Mouse (Mus musculus) embryonic stem cell, embryonic (primary cell): Measurements from ENCODE around the gene Ip6k1.

Source experiments
- CTCF ChIA-PET, 4 experiments: fragments of 300-600 bp in 2 of 4; fragments of 350-600 bp in 2 of 4; sonication (Branson Sonifier 250); formaldehyde crosslinking; loops; one replicate each; lab custom pipeline; 2022; ENCODE audit warnings: inconsistent platforms in 2 of 4; lab: Charles Lee
- POLR2A ChIA-PET, 4 experiments: fragments of 300-600 bp in 2 of 4; fragments of 350-600 bp in 2 of 4; sonication (Branson Sonifier 250); formaldehyde crosslinking; loops; one replicate each; lab custom pipeline; 2022; ENCODE audit warnings: antibody characterized with exemption in 4 of 4, inconsistent platforms in 1 of 4; lab: Charles Lee

Gene Ip6k1

DNA sequence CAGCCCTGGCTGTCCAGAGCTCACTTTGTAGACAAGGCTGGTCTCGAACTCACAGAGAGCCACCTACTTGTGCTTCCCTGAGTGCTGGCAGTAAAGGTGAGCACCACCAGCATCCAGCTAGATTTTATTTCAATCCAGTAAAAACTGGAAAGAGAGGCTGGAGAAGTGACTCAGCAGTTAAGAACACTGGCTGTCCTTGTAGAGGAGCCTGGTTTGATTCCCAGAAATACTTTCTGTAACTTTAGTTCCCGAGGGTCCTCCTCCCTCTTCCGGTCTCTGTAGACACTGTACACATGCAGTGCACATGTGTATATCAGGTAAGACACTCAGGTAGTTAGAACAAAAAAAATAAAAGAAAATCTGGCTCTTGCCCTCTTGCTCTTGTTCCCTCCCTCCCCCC, 14.4 kb upstream of the Ip6k1 start:
- POLR2A ChIA-PET: interaction anchor here in 3 of 4 experiments (0.7 to 2.2 kb wide), 13 partner anchors 11 to 79 kb away, joined by 3 to 10 read pairs (median 4); partner anchors contain the start of genes Ip6k1 (in 2 of the 3) and Amigo3 (in 1 of the 3)
- CTCF ChIA-PET: interaction anchor here in 3 of 4 experiments (0.5 to 1.6 kb wide), 10 partner anchors 16 to 313 kb away, joined by 3 to 5 read pairs (median 4); partner anchors contain the start of gene Mst1r (in 1 of the 3)

DNA sequence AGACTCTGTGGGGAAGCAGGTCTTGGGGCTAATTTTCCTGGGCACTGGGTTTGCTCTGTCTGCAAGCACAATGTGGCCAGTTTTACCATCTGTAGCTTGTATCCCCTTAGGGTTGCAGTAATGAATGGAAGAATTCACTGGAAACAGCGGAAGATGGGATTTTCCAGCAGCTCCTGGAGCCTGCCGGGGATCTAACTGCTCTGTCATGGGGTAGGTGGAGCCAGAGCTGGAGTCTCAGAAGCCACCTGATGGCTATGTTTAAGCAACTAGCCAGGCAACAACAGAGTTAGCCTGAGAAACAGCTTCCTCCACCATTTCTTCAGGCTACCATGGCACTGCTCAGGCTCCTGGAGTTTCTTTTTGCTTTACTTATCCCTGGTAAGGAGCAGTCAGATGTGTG, 10.1 kb upstream of the Ip6k1 start, which contains the start of gene Cdhr4:
TSS of gene Cdhr4 (plus strand) at position 301 of the 400 bp plus-strand sequence.
- ChIA-PET POLR2A (interaction anchor here in 3 of 4 experiments (0.7 to 2.4 kb wide), 23 partner anchors 8 to 450 kb away, joined by 3 to 32 read pairs (median 5); partner anchors contain the start of genes Ip6k1 (in 3 of the 3), Gm20661 (in 2 of the 3), Gpx1 (in 2 of the 3) and Cyb561d2 (in 1 of the 3)), CTCF (interaction anchor here in 3 of 4 experiments (0.6 to 1.6 kb wide), 9 partner anchors 10 to 102 kb away, joined by 3 to 6 read pairs (median 5); partner anchors contain the start of genes Amigo3 (in 1 of the 3), Apeh (in 1 of the 3) and Ip6k1 (in 1 of the 3))

GRCm38 (mm10) chr9:107993013-107993412, 9.3 kb upstream of the Ip6k1 start:
- ChIA-PET CTCF (interaction anchor here in 2 of 4 experiments (0.6 to 1.6 kb wide), 8 partner anchors 9 to 457 kb away, joined by 3 to 6 read pairs (median 5); partner anchors contain the start of genes Amigo3 (in 1 of the 2), Apeh (in 1 of the 2) and Ip6k1 (in 1 of the 2)), POLR2A (interaction anchor here in 3 of 4 experiments (0.9 to 2.4 kb wide), 17 partner anchors 7 to 381 kb away, joined by 3 to 32 read pairs (median 5); partner anchors contain the start of genes Ip6k1 (in 3 of the 3), Gm20661 (in 1 of the 3), Mst1r (in 1 of the 3) and Uba7 (in 1 of the 3))

DNA sequence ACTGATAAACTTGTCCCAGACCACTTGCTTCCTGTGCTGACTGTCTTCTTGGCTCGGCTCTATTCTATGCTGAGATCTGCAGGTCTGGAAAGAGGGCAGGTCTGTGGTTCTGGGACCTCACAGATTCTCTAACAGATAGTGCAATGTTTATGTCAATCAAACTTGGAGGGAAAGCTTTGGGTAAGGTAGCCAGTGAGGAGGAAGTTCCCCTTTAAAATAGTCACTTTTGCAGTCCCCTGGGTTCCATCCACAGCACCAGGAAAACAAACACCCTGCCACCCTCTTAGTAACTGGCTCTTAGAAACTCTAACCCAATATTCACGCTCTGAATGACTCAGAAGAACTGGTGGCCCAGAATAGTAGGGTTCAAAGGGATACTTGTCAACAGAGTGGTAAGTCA, 7.8 kb upstream of the Ip6k1 start:
- ChIA-PET CTCF (interaction anchor here in 2 of 4 experiments (0.6 to 1.5 kb wide), 4 partner anchors 9 to 93 kb away, joined by 3 to 7 read pairs (median 4); partner anchors contain the start of gene Inka1 (in 1 of the 2)), POLR2A (interaction anchor here in 3 of 4 experiments (0.5 to 1.9 kb wide), 7 partner anchors 9 to 412 kb away, joined by 3 to 7 read pairs (median 4); partner anchors contain the start of genes Inka1 (in 2 of the 3) and Gmppb (in 1 of the 3))

DNA sequence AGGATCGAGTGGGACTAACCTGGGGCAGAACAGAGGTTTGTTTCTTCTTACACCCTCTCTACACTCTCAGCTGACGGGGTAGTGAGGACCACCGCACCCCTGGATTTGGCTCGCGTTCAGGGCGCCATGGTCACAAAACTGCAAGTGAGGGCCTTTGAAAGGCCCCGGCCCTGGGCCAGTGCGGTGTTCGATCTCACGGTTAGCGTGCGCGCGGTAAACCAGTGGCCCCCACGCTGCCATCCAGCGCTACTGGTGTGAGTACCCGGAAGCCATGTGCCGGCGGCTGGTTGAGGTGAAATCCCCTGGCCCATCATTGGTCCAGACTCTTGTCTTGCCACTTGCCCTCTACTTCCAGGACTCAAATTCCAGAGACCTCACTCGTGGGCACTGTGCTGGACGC, 6.8 kb upstream of the Ip6k1 start:
- ChIA-PET POLR2A (interaction anchor here in 2 of 4 experiments (0.8 to 1.9 kb wide), 7 partner anchors 8 to 58 kb away, joined by 3 to 7 read pairs (median 4); partner anchors contain the start of genes Inka1 (in 2 of the 2), Amigo3 (in 1 of the 2) and Gmppb (in 1 of the 2)), CTCF (interaction anchor here in 2 of 4 experiments (0.7 to 1.5 kb wide), 4 partner anchors 10 to 392 kb away, joined by 3 to 7 read pairs (median 4); partner anchors contain the start of gene Inka1 (in 1 of the 2))

- CTCF ChIA-PET: interaction anchor here in 1 of 4 experiments (0.6 to 0.7 kb wide), 2 partner anchors 17 to 392 kb away, joined by 3 read pairs; no protein-coding TSS in a partner anchor
- POLR2A ChIA-PET: interaction anchor here in 3 of 4 experiments (0.6 to 1.9 kb wide), 5 partner anchors 10 to 100 kb away, joined by 4 to 7 read pairs (median 5); partner anchors contain the start of genes Inka1 (in 2 of the 3), Amigo3 (in 1 of the 3) and Gmppb (in 1 of the 3)
Observed at GRCm38 (mm10) chr9:107996049-107996448, 6.3 kb upstream of the Ip6k1 start, which contains the start of gene Gm20662. Gene Gm20662 (plus strand): TSS chr9:107996349.

DNA sequence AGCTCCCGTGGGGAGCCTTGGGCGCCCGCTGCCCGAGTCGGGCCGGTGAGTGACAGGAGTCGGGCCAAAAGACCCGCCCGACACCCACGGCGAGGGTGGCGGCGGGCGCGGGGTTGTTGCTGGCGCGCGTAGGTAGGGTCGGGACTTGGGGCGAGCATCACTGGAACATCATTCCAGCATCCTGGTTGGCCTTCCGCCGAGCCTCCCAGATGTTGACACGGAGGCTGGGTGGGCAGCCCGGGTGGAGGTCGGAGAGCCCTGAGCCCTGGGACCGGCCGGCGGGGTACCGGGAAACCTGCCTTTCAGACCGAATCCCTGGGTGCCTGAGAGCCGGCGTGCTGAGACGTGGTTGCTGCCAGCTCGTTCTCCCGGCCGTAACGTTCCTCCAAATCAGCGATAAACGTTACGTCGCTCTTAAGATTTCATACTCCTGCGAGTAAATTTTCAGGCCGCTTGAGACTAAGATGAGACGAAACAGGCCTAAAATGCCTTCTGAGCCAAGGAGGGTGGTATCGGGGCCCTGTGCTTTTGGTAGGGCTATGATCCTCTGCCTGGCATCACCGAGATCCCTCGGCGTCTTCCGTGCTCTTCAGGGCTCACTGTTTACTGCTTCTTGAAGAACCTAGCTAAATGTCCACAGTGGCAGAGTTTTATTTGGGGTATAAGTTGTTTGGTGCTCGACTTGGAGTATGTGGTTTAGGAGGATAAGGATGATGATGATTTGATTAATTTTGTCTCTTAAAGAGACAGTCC, 653 bp downstream of the Ip6k1 start:
- ChIA-PET POLR2A (interaction anchor here (0.6 to 4.0 kb wide), 92 partner anchors 8 to 1621 kb away, joined by 3 to 32 read pairs (median 5); partner anchors contain the start of genes Amigo3 (in 3 of the 4), Cdhr4 (in 3 of the 4), Gmppb (in 3 of the 4) and Inka1 (in 3 of the 4)), CTCF (interaction anchor here in 3 of 4 experiments (0.6 to 2.6 kb wide), 22 partner anchors 11 to 309 kb away, joined by 3 to 10 read pairs (median 5); partner anchors contain the start of genes Inka1 (in 2 of the 3), Amigo3 (in 1 of the 3) and Cdhr4 (in 1 of the 3))

GRCm38 (mm10) chr9:108003531-108003890, 1.2 kb downstream of the Ip6k1 start:
- ChIA-PET CTCF (interaction anchor here in 2 of 4 experiments (0.6 to 2.6 kb wide), 6 partner anchors 14 to 102 kb away, joined by 3 to 7 read pairs (median 4); partner anchors contain the start of gene Amigo3 (in 1 of the 2)), POLR2A (interaction anchor here (0.6 to 3.6 kb wide), 38 partner anchors 8 to 397 kb away, joined by 3 to 27 read pairs (median 5); partner anchors contain the start of genes Cdhr4 (in 2 of the 4), Gmppb (in 2 of the 4), Inka1 (in 2 of the 4) and Rbm6 (in 2 of the 4))

- ChIA-PET POLR2A (interaction anchor here in 2 of 4 experiments (1.0 to 1.6 kb wide), 2 partner anchors 41 to 45 kb away, joined by 3 read pairs; partner anchors contain the start of genes Amigo3 (in 1 of the 2) and Gmppb (in 1 of the 2)), CTCF (interaction anchor here in 1 of 4 experiments (1.0 kb wide), 2 partner anchors 45 to 439 kb away, joined by 3 read pairs; partner anchors contain the start of gene Amigo3)
Observed at GRCm38 (mm10) chr9:108008041-108008440, 5.7 kb downstream of the Ip6k1 start.

DNA sequence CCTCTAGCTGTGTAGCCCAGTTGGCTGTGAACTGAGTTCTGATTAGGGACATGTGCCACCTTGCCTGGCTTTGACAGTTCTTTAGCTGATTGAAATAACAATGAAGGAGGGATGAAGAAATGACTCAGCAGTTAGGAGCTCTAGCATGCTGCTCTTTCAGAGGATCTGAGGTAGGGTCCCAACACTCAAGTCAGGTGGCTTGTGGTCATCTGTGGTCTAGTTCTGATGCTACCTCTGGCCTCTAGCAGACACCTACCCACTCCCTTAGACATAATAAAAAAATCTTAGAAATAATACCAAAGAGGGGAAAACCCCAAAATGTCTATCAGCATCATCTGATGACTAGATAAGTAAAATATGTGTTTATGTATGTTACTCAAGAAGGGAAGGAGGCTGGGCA, 8.1 kb downstream of the Ip6k1 start:
- CTCF ChIA-PET: interaction anchor here in 1 of 4 experiments (0.6 to 1.4 kb wide), 2 partner anchors 43 to 109 kb away, joined by 3 to 5 read pairs; partner anchors contain the start of gene Amigo3
- POLR2A ChIA-PET: interaction anchor here in 3 of 4 experiments (0.6 to 1.9 kb wide), 17 partner anchors 9 to 311 kb away, joined by 3 to 24 read pairs (median 4); partner anchors contain the start of genes Amigo3 (in 2 of the 3), Cdhr4 (in 2 of the 3), Ip6k1 (in 2 of the 3) and Gmppb (in 1 of the 3)

GRCm38 (mm10) chr9:108013577-108013976, 11.3 kb downstream of the Ip6k1 start:
- CTCF ChIA-PET: interaction anchor here in 3 of 4 experiments (0.6 to 1.8 kb wide), 8 partner anchors 11 to 169 kb away, joined by 3 to 6 read pairs (median 3); partner anchors contain the start of genes Gm20662 (in 1 of the 3), Ip6k1 (in 1 of the 3) and Mst1r (in 1 of the 3)
- POLR2A ChIA-PET: interaction anchor here in 3 of 4 experiments (0.5 to 1.7 kb wide), 6 partner anchors 11 to 201 kb away, joined by 3 to 16 read pairs (median 3); partner anchors contain the start of genes Ip6k1 (in 2 of the 3) and Inka1 (in 1 of the 3)

- CTCF ChIA-PET: interaction anchor here in 3 of 4 experiments (0.6 to 1.5 kb wide), 4 partner anchors 14 to 291 kb away, joined by 3 to 4 read pairs (median 3); no protein-coding TSS in a partner anchor
- POLR2A ChIA-PET: interaction anchor here in 3 of 4 experiments (0.7 to 2.3 kb wide), 9 partner anchors 12 to 2000 kb away, joined by 3 to 11 read pairs (median 3); partner anchors contain the start of genes Amigo3 (in 1 of the 3) and Ip6k1 (in 1 of the 3)
Observed at GRCm38 (mm10) chr9:108017127-108017526, 14.8 kb downstream of the Ip6k1 start.

GRCm38 (mm10) chr9:108020741-108021140, 18.4 kb downstream of the Ip6k1 start:
- ChIA-PET CTCF (interaction anchor here in 2 of 4 experiments (0.5 to 2.0 kb wide), 3 partner anchors 32 to 74 kb away, joined by 4 to 6 read pairs (median 5); partner anchors contain the start of genes Amigo3 (in 1 of the 2) and Apeh (in 1 of the 2)), POLR2A (interaction anchor here in 3 of 4 experiments (0.5 to 1.9 kb wide), 16 partner anchors 8 to 534 kb away, joined by 3 to 9 read pairs (median 3); partner anchors contain the start of gene Ip6k1 (in 2 of the 3))

DNA sequence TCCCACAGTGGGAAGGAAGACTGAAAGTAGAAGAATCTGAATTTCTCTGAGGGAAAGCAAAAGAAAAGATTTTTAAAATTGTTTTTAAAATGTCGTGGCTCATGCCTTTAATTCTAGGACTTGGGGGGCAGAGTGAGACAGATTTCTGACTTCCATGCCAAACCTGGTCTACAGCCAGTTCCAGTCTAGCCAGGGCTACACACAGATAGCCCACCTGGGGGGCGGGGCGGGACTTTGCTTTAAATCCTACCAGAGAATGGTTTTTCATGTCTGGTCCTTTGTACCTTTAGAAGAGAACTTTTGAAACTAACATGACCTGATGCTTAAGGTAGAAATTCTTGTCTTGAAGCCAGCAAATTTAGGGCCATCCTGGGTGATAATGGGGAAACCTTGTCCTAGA, 20.9 kb downstream of the Ip6k1 start:
- CTCF ChIA-PET: no interaction called here

DNA sequence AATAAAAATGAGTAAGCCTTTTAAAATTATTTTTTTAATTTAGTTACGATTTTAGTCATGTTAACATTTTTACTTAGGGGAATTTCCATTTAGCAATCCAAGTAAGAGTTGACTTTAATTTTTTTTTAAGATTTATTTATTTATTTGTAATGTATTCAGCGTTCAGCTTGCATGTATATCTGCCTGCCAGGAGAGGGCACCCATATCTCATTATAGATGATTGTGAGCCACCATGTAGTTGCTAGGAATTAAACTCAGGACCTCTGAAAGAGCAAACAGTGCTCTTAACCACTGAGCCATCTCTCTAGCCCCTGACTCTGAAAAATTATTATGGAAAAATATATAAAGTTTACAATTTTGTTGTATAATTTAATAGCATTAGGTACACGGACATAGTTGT, 24.3 kb downstream of the Ip6k1 start:
- ChIA-PET POLR2A (interaction anchor here in 2 of 4 experiments (0.6 to 1.3 kb wide), 5 partner anchors 18 to 397 kb away, joined by 3 to 15 read pairs (median 4); partner anchors contain the start of genes Gmppb (in 1 of the 2) and Ip6k1 (in 1 of the 2)), CTCF (interaction anchor here (0.5 to 1.2 kb wide), 7 partner anchors 18 to 221 kb away, joined by 3 to 6 read pairs (median 3); partner anchors contain the start of gene Amigo3 (in 1 of the 4))

More for the DNA sequence above, 20.9 kb downstream of the Ip6k1 start:
- POLR2A ChIA-PET: interaction anchor here in 2 of 4 experiments (0.7 to 1.0 kb wide), 3 partner anchors 8 to 12 kb away, joined by 3 to 4 read pairs (median 3); no protein-coding TSS in a partner anchor
